Comparison of ENCODE assay signal across 15 mouse cellular contexts in genomic region chr10:95722203-95722611, GRCm38 (mm10). TPM values are rescaled to one million over a fixed set of nuclear protein-coding genes. Genes with fewer than 3 reads are reported as not detected.
DNase-seq lines count a peak whose midpoint lies in the region; ATAC-seq and TF ChIP-seq lines count a peak whose summit lies in the region.
"Had no signal": no experiment of that assay in that cellular context is flagged by ENCODE, and none has a peak within 500 bp of the region (broad histone marks: within the 10 kb centered on the region; RNA-seq: fewer than 3 reads in every experiment).

No protein-coding gene starts in this region.

- no peaks in the 10 kb centered on the region for H3K9me3 ChIP-seq in embryonic facial prominence, embryonic 10.5 days
- H3K9me3 ChIP-seq: forebrain, embryonic 13.5 days; lung, embryonic 15.5 days had no signal

- intact Hi-C loops in heart, postnatal 25 days (cut with DNase I): no loop called here

- TF ChIP-seq CTCF in cerebellum, adult 2 months (IDR thresholded peaks at IDR 0.05; ENCODE audit: borderline replicate concordance, insufficient read depth, low read depth, low read length): no peak

- no peak overlapping the region for H3K4me3 ChIP-seq in embryonic facial prominence, embryonic 10.5 days
- no peak overlapping the region for H3K4me3 ChIP-seq in cerebellum, adult 2 months (replicated peaks; ENCODE audit: insufficient read depth, low read depth, low read length)
- H3K4me3 ChIP-seq: forebrain, embryonic 13.5 days; lung, embryonic 15.5 days had no signal

- no peaks in the 10 kb centered on the region for H3K27me3 ChIP-seq in embryonic facial prominence, embryonic 10.5 days (replicated peaks; ENCODE audit: low read depth, poor library complexity, severe bottlenecking)
- H3K27me3 ChIP-seq in cerebellum, adult 2 months (ENCODE audit: control insufficient read depth, insufficient read depth, low read length): no peaks in the 10 kb centered on the region
- H3K27me3 ChIP-seq: forebrain, embryonic 13.5 days; lung, embryonic 15.5 days had no signal

- peak; percentile 91 for ATAC-seq in megakaryocyte-erythroid progenitor cell, adult 5-6 weeks (replicated peaks; ENCODE audit: low FRiP score, low TSS enrichment, poor library complexity, severe bottlenecking)
- ATAC-seq: forebrain, embryonic 13.5 days had no signal

- peaks cover 34% of the 10 kb centered on the region for H3K4me1 ChIP-seq in embryonic facial prominence, embryonic 10.5 days
- H3K4me1 ChIP-seq in cerebellum, adult 2 months (ENCODE audit: control insufficient read depth, insufficient read depth, low read length): peaks cover 8% of the 10 kb centered on the region; the same call in 1 of the 2 replicates
- H3K4me1 ChIP-seq: forebrain, embryonic 13.5 days; lung, embryonic 15.5 days had no signal

- WGBS in embryonic facial prominence, embryonic 10.5 days: 45% methylated on average over 10 of the region's 10 CpGs
- WGBS in cerebellum, adult 2 months: 88% methylated on average over 10 of the region's 10 CpGs

- peak overlapping the region; percentile 63 for H3K27ac ChIP-seq in embryonic facial prominence, embryonic 10.5 days (replicated peaks)
- no peak overlapping the region for H3K27ac ChIP-seq in cerebellum, adult 2 months (ENCODE audit: insufficient read depth, low read length)
- H3K27ac ChIP-seq: forebrain, embryonic 13.5 days; hindbrain, embryonic 14.5 days; lung, embryonic 15.5 days had no signal

- no peak for TF ChIP-seq POLR2A in cerebellum, adult 2 months (IDR thresholded peaks at IDR 0.05; ENCODE audit: borderline replicate concordance, insufficient read depth, low read length)

- no peaks in the 10 kb centered on the region for H3K36me3 ChIP-seq in embryonic facial prominence, embryonic 10.5 days (replicated peaks)
- H3K36me3 ChIP-seq: lung, embryonic 15.5 days had no signal

- DNase-seq in heart, adult 11 months: peak; percentile 93
- DNase-seq in heart, postnatal 25 days (ENCODE audit: low spot score): no peak
- no peak for DNase-seq in embryonic facial prominence, embryonic 10.5 days (ENCODE audit: low spot score)
- DNase-seq in kidney, postnatal 25 days: peak; percentile 63 to 88
- no peak for DNase-seq in cerebellum, adult 18-20 months
- no peak for DNase-seq in ovary, adult 18-20 months (ENCODE audit: low spot score)
- DNase-seq in cerebellum, adult 2 months: no peak
- DNase-seq: cerebellum, adult 9-10 months had no signal

RNA-seq across cellular contexts. Expression of gene Anapc15-ps, which starts 49.0 kb away (rescaled TPM):
- not detected for total RNA-seq in heart, postnatal 25 days (2021)
- not detected in 2 replicates for polyA plus RNA-seq in embryonic facial prominence, embryonic 10.5 days (2016; fragmentation: Nextera tagmentation; extraction: Ambion mirVana)
- not detected in 2 replicates for total RNA-seq in megakaryocyte-erythroid progenitor cell, adult 5-6 weeks (2014; fragmentation: Nextera tagmentation)
- 0.56 and 1.1 TPM in 2 replicates for total RNA-seq in megakaryocyte-erythroid progenitor cell, adult 5-6 weeks (2017)
- polyA plus RNA-seq in cerebellum, adult 2 months (2012; rRNA removed): 0.85 TPM in 1 of 2 replicates, not detected in the other
- total RNA-seq: heart, adult 18-20 months; layer of hippocampus, postnatal 25 days had no signal
- polyA plus RNA-seq: forebrain, embryonic 13.5 days; hindbrain, embryonic 14.5 days; testis, adult 2 months had no signal

Comparison
In these comparisons a context has a peak if more than half of its experiments do, and no peak if none do; other contexts are left out.
1. DNase-seq: peak in heart, adult 11 months (single experiment) and kidney, postnatal 25 days (2 of 2); none in heart, postnatal 25 days (single experiment), embryonic facial prominence, embryonic 10.5 days (single experiment), cerebellum, adult 18-20 months (0 of 2), ovary, adult 18-20 months (single experiment) and cerebellum, adult 2 months (0 of 2).